Mouse (Mus musculus) C2C12 (cell line): ENCODE results near the gene Rftn2.

ENCODE experiments used
- CEBPB ChIP-seq: IDR thresholded peaks from one replicate; pipeline ENCODE4 v1.6.1; 2011; ENCODE audit warnings: low read depth, mild to moderate bottlenecking, control low read depth, moderate library complexity
- CTCF ChIP-seq: IDR thresholded peaks from one replicate; pipeline ENCODE4 v1.5.1; 2011; ENCODE audit not compliant: control insufficient read depth, insufficient read depth, insufficient read length
- MAX ChIP-seq: IDR thresholded peaks from one replicate; pipeline ENCODE4 v1.6.1; 2011; ENCODE audit warnings: mild to moderate bottlenecking, control low read depth
- USF1 ChIP-seq: IDR thresholded peaks from one replicate; pipeline ENCODE4 v1.6.1; 2011; ENCODE audit warnings: low read depth, mild to moderate bottlenecking, control low read depth, moderate library complexity

DNA sequence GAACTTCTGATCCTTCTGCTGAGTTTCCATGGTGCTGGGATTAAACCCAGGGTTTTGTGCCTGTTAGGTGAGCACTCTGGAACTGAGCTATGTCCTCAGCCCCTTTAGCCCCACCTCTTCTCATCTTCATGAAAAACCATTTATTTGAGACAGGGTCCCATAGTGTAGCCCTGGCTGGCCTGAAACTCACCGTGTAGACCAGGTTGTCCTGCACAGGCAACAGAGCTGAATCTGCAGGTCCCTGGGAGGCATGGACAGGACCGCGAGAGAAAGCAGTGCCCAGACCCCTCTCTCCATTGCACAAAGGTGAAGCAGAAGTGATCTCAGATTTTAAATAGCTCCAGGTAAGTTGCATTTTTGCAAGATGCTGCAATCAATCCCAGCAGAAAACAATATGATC is 66.4 kb downstream of the Rftn2 start:
- TF ChIP-seq USF1 (no peak), CTCF (no peak), MAX (no peak), CEBPB (no peak)
